Mouse (Mus musculus) MEL (cell line): ENCODE data around the gene Gm17324. TPM values are rescaled to one million over a fixed set of nuclear protein-coding genes. Genes with fewer than 3 reads are reported as not detected.

Experiments
- DNase-seq: peaks from one replicate; pipeline ENCODE4 v3.0.0; 2011; ENCODE audit warnings: low read depth, low spot score
- H3K27ac ChIP-seq: 2 replicates; pipeline ENCODE4 v1.5.1; 2012; ENCODE audit warnings: low read depth, mild to moderate bottlenecking, control low read depth, low read length, moderate library complexity; ENCODE audit not compliant: control insufficient read depth
- H3K27me3 ChIP-seq, 2 experiments: fragments of 150-350 bp in 1 of 2; sonication (generic) in 1 of 2; 2 replicates each; pipeline ENCODE4 v1.6.1; 2012; ENCODE audit warnings: low read length in 2 of 2, mild to moderate bottlenecking in 2 of 2, improper control_type of control experiment in 1 of 2, moderate library complexity in 1 of 2; ENCODE audit not compliant: insufficient read depth in 2 of 2, control insufficient read depth in 1 of 2
- H3K36me3 ChIP-seq, 2 experiments: 2 replicates each; pipeline ENCODE4 v1.6.1; 2012 to 2014; ENCODE audit warnings: low read length in 2 of 2, improper control_type of control experiment in 1 of 2, inconsistent platforms in 1 of 2, mild to moderate bottlenecking in 1 of 2; ENCODE audit not compliant: insufficient read depth in 2 of 2, control insufficient read depth in 1 of 2
- H3K4me1 ChIP-seq, 2 experiments: fragments of 150-350 bp in 1 of 2; sonication (generic) in 1 of 2; 2 replicates each; pipeline ENCODE4 v1.6.1; 2012; ENCODE audit warnings: low read length in 2 of 2, improper control_type of control experiment in 1 of 2, mild to moderate bottlenecking in 1 of 2; ENCODE audit not compliant: insufficient read depth in 2 of 2, control insufficient read depth in 1 of 2
- H3K4me3 ChIP-seq, 2 experiments: fragments of 150-350 bp in 1 of 2; sonication (generic) in 1 of 2; 2 replicates each; pipeline ENCODE4 v1.5.1; 2012; ENCODE audit warnings: low read depth in 2 of 2, low read length in 2 of 2, mild to moderate bottlenecking in 2 of 2, moderate library complexity in 2 of 2, control low read depth in 1 of 2, improper control_type of control experiment in 1 of 2; ENCODE audit not compliant: control insufficient read depth in 1 of 2, insufficient read depth in 1 of 2
- H3K79me2 ChIP-seq: 2 replicates; pipeline ENCODE4 v1.6.1; 2012; ENCODE audit warnings: mild to moderate bottlenecking, low read length, moderate library complexity; ENCODE audit not compliant: control insufficient read depth, poor library complexity, insufficient read depth
- H3K9ac ChIP-seq: 2 replicates; pipeline ENCODE4 v1.6.1; 2012; ENCODE audit warnings: low read depth, mild to moderate bottlenecking, control low read depth, low read length, moderate library complexity; ENCODE audit not compliant: control insufficient read depth, poor library complexity, severe bottlenecking
- H3K9me3 ChIP-seq: fragments of 150-350 bp; sonication (generic); replicated peaks from 2 replicates; pipeline ENCODE4 v1.6.1; 2012; ENCODE audit warnings: mild to moderate bottlenecking, low read length, improper control_type of control experiment, moderate library complexity; ENCODE audit not compliant: insufficient read depth
- CHD1 ChIP-seq: IDR thresholded peaks from 2 replicates; pipeline ENCODE4 v1.6.1; 2012; ENCODE audit warnings: low read depth, mild to moderate bottlenecking, inconsistent platforms, low read length, improper control_type of control experiment
- CTCF ChIP-seq, 3 experiments: IDR thresholded peaks in 2 of 3; conservative IDR thresholded peaks in 1 of 3; 2 replicates each; pipeline ENCODE4 v1.5.1; 2011 to 2012; ENCODE audit warnings: low read length in 3 of 3, low read depth in 2 of 3, mild to moderate bottlenecking in 2 of 3, improper control_type of control experiment in 1 of 3, inconsistent platforms in 1 of 3, mixed read lengths in 1 of 3, moderate library complexity in 1 of 3; ENCODE audit not compliant: control insufficient read depth in 1 of 3, insufficient read depth in 1 of 3, poor library complexity in 1 of 3, severe bottlenecking in 1 of 3
- E2F4 ChIP-seq: IDR thresholded peaks from 2 replicates; pipeline ENCODE4 v1.6.1; 2011; ENCODE audit warnings: low read depth, low read length, improper control_type of control experiment, borderline replicate concordance
- GATA1 ChIP-seq: IDR thresholded peaks from 2 replicates; pipeline ENCODE4 v1.6.1; 2011; ENCODE audit warnings: low read depth, low read length, improper control_type of control experiment
- MAX ChIP-seq: IDR thresholded peaks from 2 replicates; pipeline ENCODE4 v1.6.1; 2011; ENCODE audit warnings: low read length, improper control_type of control experiment
- SIN3A ChIP-seq: IDR thresholded peaks from 2 replicates; pipeline ENCODE4 v1.6.1; 2012; ENCODE audit warnings: low read length, improper control_type of control experiment, inconsistent platforms
- TBP ChIP-seq: IDR thresholded peaks from 2 replicates; pipeline ENCODE4 v1.8.0; 2011; ENCODE audit warnings: low read depth, low read length, improper control_type of control experiment
- TCF12 ChIP-seq: IDR thresholded peaks from 2 replicates; pipeline ENCODE4 v1.6.1; 2014; ENCODE audit warnings: low read depth, mild to moderate bottlenecking, inconsistent platforms, low read length, improper control_type of control experiment, moderate library complexity
- USF2 ChIP-seq, 2 experiments: IDR thresholded peaks; 2 replicates each; pipeline ENCODE4 v1.6.1; 2011 to 2012; ENCODE audit warnings: improper control_type of control experiment in 2 of 2, low read length in 2 of 2, borderline replicate concordance in 1 of 2, inconsistent platforms in 1 of 2, low read depth in 1 of 2, mild to moderate bottlenecking in 1 of 2; ENCODE audit not compliant: insufficient read depth in 1 of 2
- ZC3H11A ChIP-seq: IDR thresholded peaks from 2 replicates; pipeline ENCODE4 v1.6.1; 2012; ENCODE audit warnings: low read depth, mild to moderate bottlenecking, inconsistent platforms, low read length, improper control_type of control experiment
- ZMIZ1 ChIP-seq: IDR thresholded peaks from 2 replicates; pipeline ENCODE4 v1.6.1; 2012; ENCODE audit warnings: low read depth, mild to moderate bottlenecking, inconsistent platforms, low read length, improper control_type of control experiment, moderate library complexity
- ZNF384 ChIP-seq: IDR thresholded peaks from 2 replicates; pipeline ENCODE4 v1.6.1; 2012; ENCODE audit warnings: low read depth, mild to moderate bottlenecking, inconsistent platforms, low read length, improper control_type of control experiment
- polyA plus RNA-seq, 2 experiments: library from polyadenylated mRNA; stranded (reverse) in 1 of 2; unstranded in 1 of 2; fragments of >175 nt in 1 of 2; fragments of >200 nt in 1 of 2; gene quantifications; 2 replicates each; pipeline versions ENCODE4 v1.2.1 to v1.2.4; 2012; ENCODE audit warnings: low replicate concordance in 2 of 2, low read depth in 1 of 2; ENCODE audit not compliant: insufficient read length in 2 of 2, insufficient read depth in 1 of 2, missing spikeins in 1 of 2
- total RNA-seq: library from RNA; depleted of rRNA; stranded (reverse); fragments of 300-350 nt; gene quantifications from 2 replicates; pipeline ENCODE4 v1.2.3, GENCODE M21; 2012

Gene Gm17324
- total and polyA plus RNA-seq, 3 experiments = 0.36 to 1.8 TPM; not detected in 1

GRCm38 (mm10) chr9:78476531-78477020 lies 28.0 kb upstream of the Gm17324 start (continued):
- TF ChIP-seq CHD1 (no peak), ZC3H11A (no peak), GATA1 (no peak), TCF12 (no peak), USF2 (IDR thresholded peaks at IDR 0.05; ENCODE audit: borderline replicate concordance in 1 of 2, insufficient read depth in 1 of 2, low read depth in 1 of 2, low read length in 2 of 2) (0 out of 4 replicates have a peak, but pooled peaks of 1 of the 2 experiments have one; percentile 38), MAX (peak; percentile 76), CTCF (IDR thresholded peaks at IDR 0.05 in 2 of 3, conservative IDR thresholded peaks at IDR 0.05 in 1 of 3; ENCODE audit: control insufficient read depth in 1 of 3, insufficient read depth in 1 of 3, low read depth in 2 of 3, low read length in 3 of 3, poor library complexity in 1 of 3, severe bottlenecking in 1 of 3) (no peak; a peak in 1 of 6 replicates)

DNA sequence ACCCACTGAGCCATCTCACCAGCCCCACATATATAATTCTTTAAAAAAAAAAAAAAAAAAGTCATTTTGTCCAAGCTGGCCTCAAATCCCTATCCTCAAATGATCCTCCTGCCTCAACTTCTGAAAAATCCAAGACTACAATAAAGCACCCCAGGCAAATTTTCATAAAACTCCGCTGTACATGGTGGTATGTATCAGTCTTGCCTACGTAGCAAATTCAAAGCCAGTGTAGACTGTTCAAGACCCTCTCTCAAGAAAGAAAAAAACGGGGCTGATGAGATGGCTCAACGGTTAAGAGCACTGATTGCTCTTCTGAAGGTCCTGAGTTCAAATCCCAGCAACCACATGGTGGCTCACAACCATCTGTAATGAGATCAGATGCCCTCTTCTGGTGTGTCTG lies 27.3 kb upstream of the Gm17324 start:
- H3K4me3 ChIP-seq = no peak overlapping the region
- no peaks in the 10 kb centered on the region for H3K4me1 ChIP-seq
- no peak overlapping the region for H3K9ac ChIP-seq
- H3K36me3 ChIP-seq = peaks cover 10 to 12% of the 10 kb centered on the region in 2 experiments
- H3K79me2 ChIP-seq = peaks cover 24% of the 10 kb centered on the region
- TF ChIP-seq ZNF384 (peak; percentile 52; the same call in 1 of the 2 replicates), TBP (peak; percentile 97), E2F4 (no peak)
- TF ChIP-seq, all 39 proteins: peak for 2
- peak; percentile 72 for DNase-seq
- Histone ChIP-seq H3K9me3 (no peaks in the 10 kb centered on the region), H3K27ac (no peak overlapping the region), H3K27me3 (no peaks in the 10 kb centered on the region)

GRCm38 (mm10) chr9:78475383-78475780 lies 26.8 kb upstream of the Gm17324 start:
- H3K4me3 ChIP-seq = no peak overlapping the region
- peaks cover 10 to 12% of the 10 kb centered on the region in 2 experiments for H3K36me3 ChIP-seq
- no peak for DNase-seq
- no peak for TF ChIP-seq SIN3A
- peak; percentile 53; the same call in 1 of the 2 replicates for TF ChIP-seq ZMIZ1
- TF ChIP-seq, all 39 proteins: peak for 1
- no peak overlapping the region for H3K9ac ChIP-seq
- no peaks in the 10 kb centered on the region for H3K4me1 ChIP-seq
- no peaks in the 10 kb centered on the region for H3K9me3 ChIP-seq
- no peak overlapping the region for H3K27ac ChIP-seq
- peaks cover 19% of the 10 kb centered on the region for H3K79me2 ChIP-seq
- H3K27me3 ChIP-seq = no peaks in the 10 kb centered on the region
